Mouse (Mus musculus) adrenal gland, postnatal 10 days (tissue): ENCODE measurements around the gene Thbd. TPM values are rescaled to one million over a fixed set of nuclear protein-coding genes. Genes with fewer than 3 reads are reported as not detected.

Experiments
- DNase-seq: peaks from one replicate; pipeline ENCODE4 v3.0.0; 2021; ENCODE audit warnings: mixed read lengths
- total RNA-seq, 2 experiments: library from RNA; stranded (reverse); gene quantifications; 2 replicates each; pipeline ENCODE4 v1.2.3; 2021

The Thbd gene
- total RNA-seq, 2 experiments from 2014 or later = 28.9 to 29.5 TPM

- no peak for DNase-seq
These were observed 13.7 kb upstream of the Thbd start for GRCm38 (mm10) chr2:148421706-148422105.

- DNase-seq = no peak
These were observed 13.1 kb upstream of the Thbd start for GRCm38 (mm10) chr2:148421112-148421511.

GRCm38 (mm10) chr2:148419776-148420175 is 11.8 kb upstream of the Thbd start:
- DNase-seq = no peak

GRCm38 (mm10) chr2:148419151-148419550 is 11.2 kb upstream of the Thbd start:
- no peak for DNase-seq

- no peak for DNase-seq
These were observed 1.8 kb upstream of the Thbd start for GRCm38 (mm10) chr2:148409821-148410220.

GRCm38 (mm10) chr2:148409141-148409540 is 1.2 kb upstream of the Thbd start:
- peak; percentile 90 for DNase-seq

- no peak for DNase-seq
These were observed 753 bp upstream of the Thbd start for GRCm38 (mm10) chr2:148408761-148409120.

- peak; percentile 78 for DNase-seq
These were observed 768 bp downstream of the Thbd start for GRCm38 (mm10) chr2:148406971-148407869.

- peak; percentile 50 for DNase-seq
These were observed 1.6 kb downstream of the Thbd start for GRCm38 (mm10) chr2:148406160-148406970.

GRCm38 (mm10) chr2:148404906-148405305 is 3.1 kb downstream of the Thbd start:
- no peak for DNase-seq

GRCm38 (mm10) chr2:148402227-148402626 is 5.8 kb downstream of the Thbd start:
- DNase-seq = no peak

- no peak for DNase-seq
These were observed 8.9 kb downstream of the Thbd start for GRCm38 (mm10) chr2:148398901-148399685.

- peak; percentile 52 for DNase-seq
These were observed 10.2 kb downstream of the Thbd start for GRCm38 (mm10) chr2:148397784-148398100.

- DNase-seq = no peak
These were observed 10.8 kb downstream of the Thbd start for GRCm38 (mm10) chr2:148397015-148397783.

GRCm38 (mm10) chr2:148396209-148396608 is 11.8 kb downstream of the Thbd start:
- DNase-seq = no peak

- DNase-seq = peak; percentile 59
These were observed 12.6 kb downstream of the Thbd start, which contains the start of gene Sstr4 for GRCm38 (mm10) chr2:148395131-148396051. Gene Sstr4 (plus strand): TSS chr2:148395344.

- no peak for DNase-seq
These were observed 14.1 kb downstream of the Thbd start for GRCm38 (mm10) chr2:148393846-148394245.

- no peak for DNase-seq
These were observed 14.8 kb downstream of the Thbd start for GRCm38 (mm10) chr2:148393149-148393548.

GRCm38 (mm10) chr2:148387652-148388581 is 20.1 kb downstream of the Thbd start:
- no peak for DNase-seq
